Mouse (Mus musculus): ENCODE measurements around the gene Ubash3b.

- TF ChIP-seq POLR2A (IDR thresholded peaks at IDR 0.05; ENCODE audit: low read depth, low read length) (no peak), CTCF (IDR thresholded peaks at IDR 0.05; ENCODE audit: extremely low read depth, insufficient read length, insufficient replicate concordance, low read depth, low read length) (no peak)
Measured at GRCm38 (mm10) chr9:41206717-41207116, 45.2 kb upstream of the Ubash3b start.
